Mouse (Mus musculus) hindbrain, embryonic 10.5 days (tissue): ENCODE results near the gene Fgb. TPM values are rescaled to one million over a fixed set of nuclear protein-coding genes. Genes with fewer than 3 reads are reported as not detected.

Source experiments
- DNase-seq: peaks from one replicate; pipeline ENCODE4 v3.0.0-alpha.2; 2017; ENCODE audit warnings: low spot score
- H3K27ac ChIP-seq: fragments of 300-500 bp; sonication (generic); 2 replicates; pipeline ENCODE4 v1.5.1; 2016; ENCODE audit warnings: mild to moderate bottlenecking, moderate library complexity
- H3K27me3 ChIP-seq: fragments of 300-500 bp; sonication (generic); 2 replicates; pipeline ENCODE4 v1.6.1; 2016; ENCODE audit warnings: mild to moderate bottlenecking; ENCODE audit not compliant: poor library complexity, insufficient read depth, severe bottlenecking
- H3K36me3 ChIP-seq: fragments of 300-500 bp; sonication (generic); 2 replicates; pipeline ENCODE4 v1.6.1; 2016; ENCODE audit warnings: mild to moderate bottlenecking, moderate library complexity
- H3K4me1 ChIP-seq: fragments of 300-500 bp; sonication (generic); replicated peaks from 2 replicates; pipeline ENCODE4 v1.6.1; 2016; ENCODE audit warnings: mild to moderate bottlenecking
- H3K4me3 ChIP-seq: fragments of 300-500 bp; sonication (generic); 2 replicates; pipeline ENCODE4 v1.5.1; 2016; ENCODE audit warnings: mild to moderate bottlenecking, moderate library complexity
- H3K9me3 ChIP-seq: fragments of 300-500 bp; sonication (generic); 2 replicates; pipeline ENCODE4 v1.6.1; 2016; ENCODE audit warnings: mild to moderate bottlenecking, moderate library complexity
- WGBS: fragments of 180-500 bp; shearing (Covaris S2); methylation state at CpG from one replicate; pipeline ENCODE4 v1.1.7; 2016; 5-methylcytosine and 5-hydroxymethylcytosine counted together
- polyA plus RNA-seq: library from polyadenylated mRNA; unstranded; fragments of >200 nt; fragmentation: Nextera tagmentation; extraction: Ambion mirVana; gene quantifications from 2 replicates; pipeline ENCODE4 v1.2.1, GENCODE M21; 2016

The Fgb gene
- polyA plus RNA-seq = not detected in 2 replicates

DNA sequence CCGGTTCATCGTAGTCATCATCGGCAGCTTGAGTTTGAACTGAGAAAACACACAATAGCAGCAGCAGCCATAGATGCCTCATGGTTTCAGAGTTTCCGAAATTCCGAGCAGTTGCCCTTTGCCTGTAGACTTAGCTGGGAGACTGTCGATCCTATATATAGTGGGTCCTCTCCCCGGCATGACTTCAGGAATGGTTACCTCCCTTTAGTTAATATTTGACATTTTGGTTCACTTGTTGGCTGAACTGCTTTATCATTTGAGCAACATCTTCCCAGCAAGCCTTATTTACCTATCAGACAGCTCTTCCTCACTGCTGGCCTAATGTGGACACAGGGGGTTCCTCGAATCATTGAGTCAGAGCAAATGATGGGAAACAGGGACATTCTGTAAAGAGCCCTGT is at the start of gene Fgb:
Fgb (minus strand) TSS at position 184 of the 400 bp plus-strand sequence.
- WGBS = 87% methylated on average over 8 of the region's 8 CpGs
- H3K4me3 ChIP-seq = no peak within 1 kb of the TSS
- no peak within 1 kb of the TSS for H3K27ac ChIP-seq
- H3K9me3 ChIP-seq = no peaks in the 10 kb centered on the region
- no peaks in the 10 kb centered on the region for H3K27me3 ChIP-seq
- DNase-seq = no peak
- H3K36me3 ChIP-seq = no peaks in the 10 kb centered on the region
- H3K4me1 ChIP-seq = no peaks in the 10 kb centered on the region

DNA sequence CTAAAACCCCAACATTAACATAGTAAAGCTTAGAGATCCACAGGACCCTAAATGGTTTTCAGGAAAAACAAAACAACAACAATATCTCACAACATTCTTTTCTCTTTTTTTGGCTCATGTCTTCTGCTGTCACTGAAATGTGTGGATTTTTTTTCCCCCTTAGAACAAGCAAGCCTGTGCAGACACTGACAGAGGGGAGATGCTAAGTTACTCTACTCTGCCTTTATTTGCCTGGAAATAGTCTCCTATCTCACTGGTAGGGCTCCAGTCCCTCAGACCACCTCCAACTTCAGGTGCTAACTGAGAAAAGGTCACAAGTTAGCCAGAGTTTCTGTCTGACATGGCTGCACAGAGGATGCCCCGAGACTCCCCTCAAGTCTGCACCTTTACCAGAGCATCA is 49.5 kb upstream of the Fgb start:
- peak overlapping the region; percentile 85 for H3K27ac ChIP-seq
- peaks cover 41% of the 10 kb centered on the region for H3K4me1 ChIP-seq
- H3K4me3 ChIP-seq = peak overlapping the region; percentile 39
- H3K36me3 ChIP-seq = no peaks in the 10 kb centered on the region
- 64% methylated on average over 1 of the region's 1 CpGs for WGBS
- no peak for DNase-seq
- H3K9me3 ChIP-seq = no peaks in the 10 kb centered on the region
- H3K27me3 ChIP-seq = 0 out of 2 replicates have a peak, but pooled peaks cover 6% of the 10 kb centered on the region

DNA sequence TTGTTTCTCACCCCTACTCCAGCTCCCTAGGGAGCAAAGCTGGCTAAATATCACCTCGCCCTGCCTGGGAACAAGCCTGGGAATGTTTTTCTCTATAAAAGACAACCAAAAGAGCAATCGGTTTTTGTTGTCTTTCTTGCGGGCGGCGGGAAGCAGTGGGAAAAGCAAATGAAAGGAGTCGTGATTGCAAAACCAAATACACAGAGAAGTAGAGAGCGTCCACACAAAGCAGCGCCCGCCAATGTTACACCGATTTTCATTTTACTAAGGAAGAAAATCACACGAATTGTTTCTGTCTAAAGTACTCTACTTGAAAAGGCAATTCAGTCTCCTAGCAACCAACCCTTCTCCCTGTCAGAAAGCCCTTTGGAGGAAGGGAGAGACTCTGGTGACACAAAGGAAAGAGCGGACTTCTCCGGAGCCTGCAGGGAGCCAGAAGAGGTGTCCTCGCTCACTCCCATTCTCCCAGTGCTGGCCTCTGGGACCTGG is 48.9 kb upstream of the Fgb start:
- DNase-seq = peak; percentile 62
- no peaks in the 10 kb centered on the region for H3K36me3 ChIP-seq
- 0 out of 2 replicates have a peak, but pooled peaks cover 6% of the 10 kb centered on the region for H3K27me3 ChIP-seq
- peak overlapping the region; percentile 85 for H3K27ac ChIP-seq
- WGBS = 4% methylated on average over 14 of the region's 14 CpGs
- H3K9me3 ChIP-seq = no peaks in the 10 kb centered on the region
- peaks cover 41% of the 10 kb centered on the region for H3K4me1 ChIP-seq
- H3K4me3 ChIP-seq = peak overlapping the region; percentile 39

DNA sequence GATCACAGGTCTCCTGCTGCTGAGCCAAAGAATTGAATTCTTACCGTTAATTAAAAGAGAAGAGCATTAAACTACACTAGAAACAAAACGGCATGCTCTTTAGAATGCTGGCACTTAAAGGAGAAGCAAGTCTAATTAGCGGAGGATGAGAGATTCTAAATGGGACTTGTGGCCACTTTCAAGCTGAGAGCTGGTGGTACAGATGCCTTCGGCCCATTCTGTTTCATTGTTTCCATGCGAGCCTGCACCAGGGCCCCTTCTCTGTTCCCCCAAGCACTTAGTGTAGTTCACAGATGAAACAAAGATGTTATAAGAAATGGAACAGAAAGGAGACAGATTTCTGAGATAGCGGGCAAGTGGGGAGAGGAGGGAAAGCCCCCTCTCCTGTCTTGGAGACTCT is 47.9 kb upstream of the Fgb start:
- no peak for DNase-seq
- WGBS = 36% methylated on average over 6 of the region's 6 CpGs
- Histone ChIP-seq H3K27me3 (0 out of 2 replicates have a peak, but pooled peaks cover 6% of the 10 kb centered on the region), H3K4me3 (no peak overlapping the region), H3K36me3 (no peaks in the 10 kb centered on the region), H3K27ac (peak overlapping the region; percentile 85), H3K9me3 (no peaks in the 10 kb centered on the region), H3K4me1 (peaks cover 41% of the 10 kb centered on the region)

GRCm38 (mm10) chr3:83080567-83081055 is 30.9 kb upstream of the Fgb start:
- DNase-seq = peak; percentile 68
- Histone ChIP-seq H3K4me1 (peaks cover 20% of the 10 kb centered on the region), H3K4me3 (peak overlapping the region; percentile 43), H3K9me3 (no peaks in the 10 kb centered on the region), H3K27me3 (no peaks in the 10 kb centered on the region), H3K36me3 (no peaks in the 10 kb centered on the region), H3K27ac (peak overlapping the region; percentile 54)
- WGBS = 6% methylated on average over 11 of the region's 11 CpGs

DNA sequence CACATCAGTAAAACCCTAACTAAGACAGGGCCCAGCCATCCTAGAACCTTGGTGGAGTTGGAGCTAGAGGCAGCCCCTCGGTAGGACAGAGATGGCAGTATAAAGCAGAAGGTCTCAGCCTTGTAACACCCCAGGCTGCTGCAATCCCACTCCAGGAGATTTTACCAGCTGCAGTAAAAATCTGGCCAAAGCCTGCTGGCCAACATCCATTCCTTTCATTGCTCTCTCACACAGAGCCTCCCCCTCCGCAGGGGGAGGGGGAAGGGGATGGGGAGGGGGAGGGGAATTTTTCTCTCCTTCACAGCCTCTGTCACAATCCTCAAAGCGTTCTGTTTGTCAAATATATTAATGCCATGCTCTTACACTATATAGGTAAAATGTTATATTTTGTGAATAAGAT is 26.9 kb upstream of the Fgb start:
- Histone ChIP-seq H3K4me1 (peaks cover 20% of the 10 kb centered on the region), H3K27me3 (no peaks in the 10 kb centered on the region), H3K27ac (no peak overlapping the region), H3K4me3 (no peak overlapping the region), H3K36me3 (peaks cover 23% of the 10 kb centered on the region), H3K9me3 (no peaks in the 10 kb centered on the region)
- WGBS = 35% methylated on average over 3 of the region's 3 CpGs
- no peak for DNase-seq

- WGBS = 92% methylated on average over 4 of the region's 4 CpGs
- Histone ChIP-seq H3K4me1 (no peaks in the 10 kb centered on the region), H3K27me3 (no peaks in the 10 kb centered on the region)
These were observed 20.6 kb upstream of the Fgb start for GRCm38 (mm10) chr3:83070231-83070630.

DNA sequence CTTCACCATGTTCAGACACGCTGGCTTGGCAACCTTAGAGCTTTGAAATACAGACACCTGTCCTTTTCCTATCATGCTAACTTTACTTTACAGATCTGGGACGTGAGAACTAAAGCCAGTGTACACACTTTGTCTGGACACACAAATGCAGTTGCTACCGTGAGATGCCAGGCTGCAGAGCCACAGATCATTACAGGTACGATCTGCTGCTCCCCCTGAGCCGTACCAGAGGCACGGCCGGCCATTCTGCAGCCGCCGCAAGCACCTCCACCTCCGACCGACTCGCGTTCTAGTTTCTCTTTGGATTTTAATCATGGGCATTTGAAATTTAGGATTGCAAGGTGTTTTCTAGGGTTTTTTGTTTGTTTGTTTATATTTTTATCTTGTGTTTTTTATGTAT is 19.2 kb upstream of the Fgb start:
- H3K27ac ChIP-seq = no peak overlapping the region
- 96% methylated on average over 13 of the region's 13 CpGs for WGBS
- H3K36me3 ChIP-seq = peaks cover 97% of the 10 kb centered on the region
- DNase-seq = no peak
- H3K4me3 ChIP-seq = no peak overlapping the region
- H3K9me3 ChIP-seq = no peaks in the 10 kb centered on the region
- no peaks in the 10 kb centered on the region for H3K4me1 ChIP-seq
- no peaks in the 10 kb centered on the region for H3K27me3 ChIP-seq

More at GRCm38 (mm10) chr3:83070231-83070630, 20.6 kb upstream of the Fgb start:
- Histone ChIP-seq H3K27ac (no peak overlapping the region), H3K36me3 (peaks cover 86% of the 10 kb centered on the region), H3K9me3 (no peaks in the 10 kb centered on the region), H3K4me3 (no peak overlapping the region)
- no peak for DNase-seq

GRCm38 (mm10) chr3:83067920-83068319 is 18.3 kb upstream of the Fgb start:
- peaks cover 99% of the 10 kb centered on the region for H3K36me3 ChIP-seq
- no peaks in the 10 kb centered on the region for H3K9me3 ChIP-seq
- WGBS = 95% methylated on average over 9 of the region's 9 CpGs
- H3K27ac ChIP-seq = no peak overlapping the region
- DNase-seq = no peak
- no peaks in the 10 kb centered on the region for H3K4me1 ChIP-seq
- H3K27me3 ChIP-seq = no peaks in the 10 kb centered on the region
- no peak overlapping the region for H3K4me3 ChIP-seq

DNA sequence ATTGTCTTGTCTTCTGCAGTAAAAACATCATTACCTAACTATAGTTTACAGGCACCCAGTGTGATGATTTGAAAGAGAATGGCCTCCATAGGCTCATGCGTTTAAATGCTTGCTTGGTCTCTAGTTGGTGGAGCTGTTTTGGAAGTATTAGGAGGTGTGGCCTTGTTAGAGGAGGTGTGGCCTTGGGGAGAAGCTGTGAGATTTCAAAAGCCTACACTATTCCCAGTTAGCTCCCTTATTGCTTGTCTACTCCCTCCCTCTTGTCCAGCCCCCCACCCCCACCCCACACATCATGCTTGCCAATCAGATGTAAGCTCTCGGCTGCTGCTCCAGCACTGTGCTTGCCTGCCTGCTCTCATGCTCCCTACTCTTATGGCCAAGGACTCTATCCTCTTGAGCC is 7.4 kb upstream of the Fgb start:
- WGBS = 87% methylated on average over 2 of the region's 2 CpGs
- H3K27ac ChIP-seq = no peak overlapping the region
- H3K27me3 ChIP-seq = no peaks in the 10 kb centered on the region
- H3K9me3 ChIP-seq = no peaks in the 10 kb centered on the region
- no peak overlapping the region; the same call in 1 of the 2 replicates for H3K4me3 ChIP-seq
- peaks cover 11% of the 10 kb centered on the region for H3K4me1 ChIP-seq
- H3K36me3 ChIP-seq = peaks cover 56% of the 10 kb centered on the region
- DNase-seq = no peak

DNA sequence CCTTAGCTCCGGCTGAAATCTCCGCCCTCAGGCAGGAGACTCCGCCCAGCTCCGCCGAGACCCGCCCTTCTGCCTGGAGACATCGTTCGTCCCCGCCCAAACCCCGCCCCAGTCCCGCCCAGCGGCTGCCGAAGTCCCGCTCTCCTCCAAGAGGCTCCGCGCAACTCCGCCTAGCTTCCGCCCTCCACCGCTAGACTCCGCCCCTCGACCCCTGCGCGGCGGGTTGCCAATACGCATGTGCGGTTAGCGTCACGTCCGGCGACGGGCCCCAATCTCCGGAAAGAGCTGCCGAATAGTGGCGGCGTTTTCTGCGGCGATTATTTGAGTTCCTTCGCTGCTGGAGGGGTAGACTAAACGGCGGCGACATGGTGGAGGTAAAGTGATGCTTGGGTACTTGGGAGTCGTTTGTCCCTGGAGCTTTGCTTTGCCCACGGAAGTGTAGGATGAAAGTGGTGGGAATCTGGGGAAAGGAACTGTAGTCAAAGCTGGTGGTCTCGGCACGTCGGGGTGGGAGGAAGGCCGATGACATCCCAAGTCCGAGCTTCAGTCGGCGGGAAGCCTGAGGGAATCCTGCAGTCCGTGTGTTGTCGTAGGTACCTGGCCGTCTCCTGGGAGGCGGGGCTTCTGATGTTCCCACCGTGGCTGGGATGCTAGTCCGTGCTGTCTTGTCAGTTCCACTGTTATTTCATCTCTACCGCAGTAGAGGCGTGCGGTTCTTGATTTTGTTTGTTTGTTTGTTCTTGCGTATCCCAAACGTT is 5.8 kb upstream of the Fgb start, which contains the start of gene Plrg1:
Plrg1 (plus strand) TSS at position 242 of the 758 bp plus-strand sequence.
- peak within 1 kb of the TSS; percentile 81 for H3K4me3 ChIP-seq
- H3K36me3 ChIP-seq = peaks cover 40% of the 10 kb centered on the region
- WGBS = under 1% methylated on average over 61 of the region's 61 CpGs
- peaks cover 11% of the 10 kb centered on the region for H3K4me1 ChIP-seq
- H3K27ac ChIP-seq = peak within 1 kb of the TSS; percentile 87
- no peaks in the 10 kb centered on the region for H3K27me3 ChIP-seq
- H3K9me3 ChIP-seq = no peaks in the 10 kb centered on the region
- peak; percentile 99 for DNase-seq

- Histone ChIP-seq H3K27me3 (no peaks in the 10 kb centered on the region), H3K4me3 (peak overlapping the region; percentile 81), H3K9me3 (no peaks in the 10 kb centered on the region), H3K4me1 (peaks cover 11% of the 10 kb centered on the region), H3K36me3 (peaks cover 33% of the 10 kb centered on the region), H3K27ac (peak overlapping the region; percentile 87; the same call in 1 of the 2 replicates)
- DNase-seq = no peak
- WGBS = 33% methylated on average over 13 of the region's 13 CpGs
These were observed 5.1 kb upstream of the Fgb start for GRCm38 (mm10) chr3:83054759-83055158.

- no peaks in the 10 kb centered on the region for H3K9me3 ChIP-seq
- 35% methylated on average over 10 of the region's 10 CpGs for WGBS
- H3K27ac ChIP-seq = no peak overlapping the region
- peaks cover 11% of the 10 kb centered on the region for H3K4me1 ChIP-seq
- H3K36me3 ChIP-seq = peaks cover 23% of the 10 kb centered on the region
- H3K27me3 ChIP-seq = no peaks in the 10 kb centered on the region
- H3K4me3 ChIP-seq = no peak overlapping the region
- DNase-seq = peak; percentile 11
These were observed 4.1 kb upstream of the Fgb start for GRCm38 (mm10) chr3:83053758-83054157.
